Mouse (Mus musculus): Measurements from ENCODE around the gene Kbtbd12.

Gene Kbtbd12

DNA sequence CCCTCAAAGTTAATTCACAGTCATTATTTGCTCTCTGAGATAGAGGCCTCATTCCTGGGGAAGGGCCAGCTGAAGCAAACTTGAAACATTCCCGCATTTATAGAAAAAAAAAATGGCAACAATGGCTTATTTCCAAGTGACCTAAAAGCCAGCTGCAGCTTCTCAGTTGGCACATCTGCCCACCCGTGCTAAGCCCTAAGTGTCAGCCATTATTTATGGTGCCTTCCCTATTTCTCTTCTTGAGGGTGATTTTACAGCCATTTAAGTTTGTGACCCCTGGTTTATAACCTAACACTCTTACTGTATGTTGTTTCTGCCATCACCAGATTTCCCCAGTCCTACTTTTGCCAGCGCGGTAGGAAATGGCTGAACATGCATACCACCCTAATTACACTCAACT, 11.3 kb downstream of the Kbtbd12 start:
- no peak for DNase-seq

DNA sequence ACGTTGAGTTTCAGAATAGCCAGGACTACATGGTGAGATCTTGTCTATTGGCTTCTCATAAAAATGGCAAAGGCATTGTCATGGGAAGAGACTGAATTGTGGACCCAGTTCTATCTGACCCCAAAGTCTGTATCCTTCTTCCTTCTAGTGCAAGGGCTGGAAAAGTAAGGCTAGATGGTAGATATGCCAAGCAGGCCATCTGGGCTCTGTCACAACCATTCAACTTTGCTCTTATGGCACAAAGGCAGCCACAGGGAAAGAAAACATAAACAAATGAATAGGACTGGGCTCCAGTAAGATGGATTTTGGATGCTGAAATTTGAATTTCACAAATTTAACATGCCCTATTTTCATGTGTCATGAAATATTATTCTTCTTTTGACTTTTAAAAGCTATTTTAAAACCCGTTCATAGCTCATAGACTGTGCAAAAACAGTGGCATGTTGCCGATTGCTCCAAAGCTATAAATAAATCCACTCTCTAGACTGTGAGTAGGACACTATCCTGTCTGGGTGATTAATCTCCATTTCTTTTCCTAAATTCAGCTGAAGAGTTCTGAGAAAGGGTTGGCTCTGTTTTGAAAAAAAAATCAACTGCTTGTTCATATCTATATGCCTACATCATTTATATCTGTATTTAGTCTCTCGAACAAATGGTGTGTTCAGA, 15.8 kb downstream of the Kbtbd12 start:
- no peak for DNase-seq

DNA sequence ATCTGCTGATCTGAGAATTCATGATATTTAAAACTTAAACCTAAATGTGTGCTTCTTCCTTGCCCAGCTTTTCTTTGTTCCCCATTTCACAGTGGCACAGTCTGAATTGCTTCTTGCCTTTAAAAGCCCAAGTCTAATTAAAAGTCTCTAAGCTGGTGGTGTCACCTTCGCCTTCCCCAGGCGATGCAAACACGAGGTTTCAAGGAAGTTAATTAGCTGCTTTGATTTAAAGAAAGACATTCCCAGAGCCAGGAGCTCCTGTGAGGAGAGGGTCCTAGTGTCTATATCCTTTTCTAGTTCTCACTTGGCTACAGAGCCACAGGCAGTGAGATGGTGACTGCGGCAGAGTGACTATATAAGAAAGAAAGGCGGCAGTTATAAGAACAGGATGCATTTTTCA, 18.2 kb downstream of the Kbtbd12 start:
- DNase-seq: no peak

DNA sequence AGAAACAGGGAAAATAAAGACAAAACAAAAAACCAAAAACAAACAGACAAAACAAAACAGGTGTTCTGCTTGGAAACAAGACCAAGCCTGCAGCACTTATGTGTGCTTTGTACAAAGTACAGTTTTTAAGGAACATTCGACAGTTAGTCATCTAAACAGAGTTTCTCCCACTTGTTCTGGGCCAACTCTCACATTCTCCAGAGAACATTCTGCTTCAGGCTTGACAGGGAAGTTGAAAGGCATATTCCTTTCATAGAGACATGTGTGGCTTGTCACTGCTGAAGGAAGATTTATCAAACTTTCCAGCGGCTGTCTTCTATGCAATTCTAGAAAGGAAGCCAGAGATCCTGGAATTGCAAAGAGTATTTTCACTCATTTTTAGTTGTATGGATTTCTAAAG, 22.4 kb downstream of the Kbtbd12 start:
- DNase-seq: no peak

DNA sequence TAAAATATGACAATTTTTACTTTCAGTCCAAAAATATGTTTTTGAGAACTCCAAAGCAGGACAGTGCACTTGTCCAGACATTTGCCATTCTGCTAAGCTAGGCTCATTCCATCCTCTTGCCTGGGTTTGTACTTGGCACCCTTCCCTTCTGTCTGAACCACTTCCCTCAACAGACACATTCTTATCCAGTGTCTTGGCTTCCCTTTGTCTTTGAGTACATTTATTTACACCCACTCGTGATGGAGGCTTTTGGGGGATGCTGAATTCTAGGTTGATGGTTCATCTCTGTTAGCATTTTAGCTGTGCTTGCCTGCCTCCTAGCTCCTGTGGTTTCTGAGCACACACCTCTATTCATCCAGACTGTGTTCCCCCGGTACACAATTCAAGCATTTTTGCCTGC, 31.3 kb downstream of the Kbtbd12 start:
- no peak for DNase-seq

DNA sequence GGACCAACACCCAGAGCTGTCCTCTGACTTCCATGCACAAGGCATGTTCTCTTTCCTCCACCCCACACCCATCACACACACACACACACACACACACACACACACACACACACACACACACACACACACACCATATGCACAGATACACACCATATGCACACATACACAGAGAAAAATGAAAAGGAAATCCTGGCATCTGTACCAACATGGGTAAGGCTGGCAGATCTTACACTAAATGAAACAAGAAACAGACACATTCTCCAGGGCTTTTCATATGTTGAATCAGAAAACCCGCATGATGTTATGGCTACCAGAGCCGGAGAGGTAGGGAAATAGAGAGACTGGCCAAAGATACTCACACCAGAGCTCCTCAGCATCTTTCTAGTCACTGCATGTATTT, 32.0 kb downstream of the Kbtbd12 start:
- no peak for DNase-seq

DNA sequence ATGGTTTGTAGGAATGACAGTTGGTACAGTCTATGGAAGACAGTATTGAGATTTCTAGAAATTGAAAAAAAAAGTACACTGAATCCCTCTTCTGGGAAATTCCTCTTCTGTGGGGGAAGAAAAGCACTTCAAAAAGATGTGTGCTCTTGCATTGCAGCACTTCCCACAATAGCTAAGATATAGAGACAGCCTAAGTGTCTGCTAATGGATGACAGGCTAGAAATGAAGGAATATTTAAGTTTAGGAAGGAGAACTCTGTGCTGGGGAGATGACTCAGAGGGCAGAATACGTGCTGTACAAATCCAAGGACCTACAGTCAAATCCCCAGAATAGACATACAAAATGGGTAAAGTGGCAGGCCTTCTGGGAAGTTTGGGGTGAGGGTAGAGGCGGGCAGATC, 32.5 kb downstream of the Kbtbd12 start:
- no peak for DNase-seq

DNA sequence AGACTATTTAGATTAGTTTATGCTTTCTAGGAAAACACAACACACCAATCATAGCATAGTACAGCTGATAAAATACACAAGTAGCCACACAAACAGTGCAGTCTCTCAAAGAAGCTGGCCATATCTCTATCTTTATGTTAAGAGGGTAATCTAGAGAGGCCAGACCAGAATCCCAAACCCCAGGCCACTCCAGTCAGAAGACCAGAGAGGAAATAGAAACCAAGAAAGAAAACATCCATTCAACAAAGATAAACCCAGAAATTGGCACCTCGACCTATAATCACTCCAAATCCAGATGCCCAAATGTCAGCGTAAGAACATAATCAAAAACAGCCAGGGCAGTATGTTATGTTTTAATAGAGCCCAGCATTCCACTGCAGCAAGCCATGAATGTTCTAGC, 41.6 kb downstream of the Kbtbd12 start:
- DNase-seq: no peak

DNA sequence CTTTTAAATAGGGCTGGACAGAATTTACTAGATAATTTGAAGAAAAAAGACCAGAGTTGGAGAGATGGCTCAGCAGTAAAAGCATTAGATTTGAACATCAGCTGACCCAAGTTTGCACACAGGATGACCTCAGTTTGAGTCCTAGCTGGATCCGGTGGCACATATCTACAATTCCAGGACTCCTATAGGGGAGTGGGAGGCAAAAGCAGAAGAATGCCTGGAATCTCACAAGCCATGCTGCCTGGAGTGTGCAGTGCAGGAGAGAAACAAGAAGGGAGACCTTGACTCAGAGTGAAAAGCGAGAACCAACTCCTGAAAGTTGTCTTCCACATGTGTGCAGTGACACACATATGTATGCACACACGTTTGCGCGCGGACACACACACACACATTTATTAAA, 45.4 kb downstream of the Kbtbd12 start:
- peak in 1 of 2 experiments; percentile 16 for DNase-seq

DNA sequence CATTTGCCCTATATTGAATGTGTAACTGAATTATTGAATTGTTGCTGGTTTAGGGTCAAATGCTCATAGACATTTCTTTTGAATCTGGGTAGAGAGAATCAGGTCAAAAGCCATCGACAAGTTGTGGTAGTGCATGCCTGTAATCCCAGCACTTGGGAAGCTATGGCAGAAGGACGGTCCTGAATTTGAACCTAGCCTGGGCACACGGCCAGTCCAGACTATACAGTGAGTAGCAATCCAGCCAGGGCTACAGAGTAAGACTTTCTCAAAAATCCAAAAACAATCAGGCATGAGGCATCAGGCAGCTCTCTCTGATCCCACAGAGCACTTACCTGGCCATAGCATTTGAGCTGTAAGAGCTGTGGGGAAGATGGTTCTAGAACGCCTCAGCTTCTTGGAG, 47.5 kb downstream of the Kbtbd12 start:
- no peak for DNase-seq

DNA sequence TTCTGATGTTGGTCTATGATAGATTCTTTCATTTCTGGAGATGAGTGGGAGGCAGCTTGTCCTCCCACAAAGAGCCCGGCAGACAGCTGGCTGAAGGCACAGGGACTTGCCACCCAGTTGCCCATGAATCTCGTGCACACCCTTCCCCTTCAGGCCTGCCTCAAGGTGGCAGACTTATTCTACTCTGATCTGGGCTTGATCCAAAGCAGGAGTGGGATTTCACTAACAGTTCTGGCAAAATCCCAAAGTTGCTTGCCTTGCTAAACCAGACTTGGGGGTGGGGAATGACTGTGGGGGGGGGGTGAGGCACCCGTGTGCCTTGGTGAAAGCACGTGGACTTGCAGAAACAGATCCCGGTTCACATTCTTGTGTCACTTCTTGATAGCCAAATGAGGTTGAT, 48.2 kb downstream of the Kbtbd12 start:
- peak; percentile 51 to 68 for DNase-seq

DNA sequence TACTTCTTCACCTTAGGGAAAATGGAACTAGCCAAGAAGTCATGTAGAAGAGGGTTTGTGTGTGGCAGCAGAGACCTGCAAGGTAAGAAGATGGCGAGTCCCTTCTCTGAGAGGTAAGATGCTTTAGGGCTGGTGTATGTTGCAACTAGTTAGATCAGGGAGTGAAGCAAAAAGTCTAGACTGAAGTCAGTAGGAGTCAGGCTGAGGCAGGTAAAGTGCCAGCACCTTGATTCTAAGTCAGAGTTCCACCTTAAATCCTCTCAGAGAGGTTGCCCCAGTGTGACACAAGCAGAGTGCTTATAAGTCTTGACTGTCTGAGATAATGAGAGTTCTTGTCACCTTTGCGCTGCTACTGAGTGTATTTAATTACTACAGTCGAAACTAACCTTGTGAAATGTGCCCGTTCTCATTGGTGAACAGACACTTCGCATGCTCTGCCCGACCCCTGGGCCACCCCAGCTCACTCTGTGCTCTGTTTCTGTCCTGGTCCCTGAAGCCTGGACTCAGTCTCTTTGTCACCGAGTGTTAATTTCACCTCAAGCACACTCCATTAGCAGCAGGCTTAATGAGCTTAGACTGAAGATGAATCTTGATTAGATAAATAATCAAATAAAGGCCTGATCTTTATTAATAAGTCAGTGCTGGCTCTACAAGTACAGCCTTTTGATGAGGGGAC, 49.0 kb downstream of the Kbtbd12 start:
- no peak for DNase-seq

DNA sequence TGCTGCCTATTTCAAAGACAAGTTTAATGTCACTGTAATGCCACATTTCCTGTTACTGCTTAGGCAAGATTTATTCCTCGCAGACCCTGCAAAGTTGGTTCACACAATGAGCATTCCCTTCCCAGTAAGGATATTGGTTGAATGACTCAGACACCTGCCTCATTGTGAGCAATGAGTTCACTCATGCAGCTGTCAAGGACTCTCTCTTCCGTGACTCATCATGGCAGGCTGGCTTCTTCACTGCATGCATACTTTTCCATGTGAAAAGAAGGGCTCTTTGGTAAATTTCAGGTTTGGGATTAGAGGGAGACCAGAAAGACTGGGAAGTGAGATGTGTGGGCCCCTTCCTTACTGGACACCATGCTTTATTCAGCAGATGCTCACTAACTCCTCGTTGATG, 50.7 kb downstream of the Kbtbd12 start:
- no peak for DNase-seq

DNA sequence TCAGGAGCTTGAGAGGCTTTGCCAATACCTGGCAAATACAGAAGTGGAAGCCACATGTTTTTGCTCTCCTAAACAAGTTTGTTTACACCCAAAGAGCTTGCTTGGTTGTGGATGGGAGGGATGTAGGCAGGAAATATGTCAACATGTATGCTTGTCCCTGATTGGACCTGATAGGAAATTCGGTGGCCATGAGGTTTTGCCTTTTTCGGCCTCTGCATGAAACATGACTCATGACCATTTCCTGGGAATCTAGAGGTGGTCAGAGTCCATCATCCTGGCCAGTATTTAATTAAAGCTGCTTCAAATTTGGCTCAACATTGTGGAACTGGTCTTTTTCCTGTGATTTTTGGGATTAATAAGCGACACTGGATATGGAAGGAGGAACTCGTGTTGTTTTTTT, 53.8 kb downstream of the Kbtbd12 start:
- no peak for DNase-seq

DNA sequence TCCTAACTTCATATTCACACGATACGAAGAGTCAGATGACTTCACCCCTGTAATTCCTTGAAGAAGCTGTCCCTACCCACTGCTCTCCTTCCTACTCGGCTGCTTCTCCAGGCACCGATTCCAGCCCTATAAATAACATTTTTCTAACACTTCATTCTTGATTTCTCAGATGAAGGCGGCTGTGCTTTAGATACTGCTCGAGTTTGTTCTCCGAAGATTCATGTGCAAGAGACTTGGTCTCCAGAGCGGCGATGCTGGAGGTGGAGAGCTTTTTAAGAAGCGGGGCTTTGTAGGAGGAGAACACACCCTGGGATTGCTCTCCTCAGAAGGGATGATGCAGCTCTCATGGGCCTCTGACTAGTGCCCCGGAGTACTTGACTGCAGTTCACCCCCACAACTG, 61.3 kb downstream of the Kbtbd12 start:
- no peak for DNase-seq

DNA sequence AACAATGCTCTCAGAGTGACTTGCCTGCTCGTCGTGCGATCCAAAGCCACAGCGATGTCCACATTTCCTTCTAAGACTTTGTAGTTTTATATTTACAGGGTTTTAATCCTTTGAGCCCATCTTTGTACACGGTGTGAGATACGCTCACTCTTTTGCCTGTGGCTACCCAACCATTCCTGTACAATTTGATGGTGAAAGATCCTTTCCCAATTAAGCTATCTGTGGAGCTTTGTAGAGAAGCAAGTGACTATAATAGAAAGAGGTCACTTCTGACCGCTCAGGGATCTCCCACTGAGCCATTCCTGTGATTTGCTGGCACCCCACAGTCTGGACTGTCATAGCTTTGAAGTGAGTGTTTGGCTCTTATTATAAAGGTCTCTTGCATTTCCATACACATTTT, 71.1 kb downstream of the Kbtbd12 start:
- no peak for DNase-seq

DNA sequence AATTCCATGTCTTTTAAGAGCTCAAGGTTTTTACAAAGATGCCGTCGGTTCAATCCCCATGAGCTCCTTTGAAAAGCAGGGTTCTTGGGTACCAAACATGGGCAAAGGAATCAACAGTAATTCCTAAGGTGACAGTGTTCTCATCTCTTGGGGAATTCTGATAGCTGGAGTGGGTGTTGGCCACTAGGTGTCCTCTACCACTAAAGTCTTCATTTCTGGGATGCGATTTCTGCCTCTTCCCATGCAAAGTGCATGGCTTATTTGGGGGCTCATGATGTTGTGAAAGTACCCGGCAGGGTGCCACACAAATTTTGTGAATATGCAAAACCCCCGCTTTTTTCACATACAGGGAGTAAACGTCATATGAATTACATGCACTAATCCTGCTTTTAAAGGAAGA, 72.7 kb downstream of the Kbtbd12 start:
- peak in 1 of 2 experiments; percentile 40 for DNase-seq

DNA sequence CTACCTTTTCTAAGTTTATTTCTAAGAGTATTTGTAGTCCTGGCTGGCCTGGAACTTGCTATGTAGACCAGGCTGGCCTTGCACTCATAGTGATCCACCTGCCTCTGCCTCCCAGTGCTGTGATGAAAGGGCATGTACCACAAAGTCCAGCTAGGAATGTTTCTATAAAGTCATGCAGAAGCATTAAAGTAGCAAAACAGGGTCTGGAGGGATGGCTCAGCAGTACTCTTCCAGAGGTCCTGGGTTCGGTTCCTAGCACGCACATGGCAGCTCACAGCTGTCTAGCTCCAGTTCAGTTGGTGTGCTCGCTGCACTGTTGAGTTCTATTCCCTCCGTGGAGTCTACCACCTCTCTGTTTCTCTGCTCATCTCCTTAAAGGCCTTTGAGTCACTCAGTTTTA, 77.6 kb downstream of the Kbtbd12 start:
- no peak for DNase-seq

DNA sequence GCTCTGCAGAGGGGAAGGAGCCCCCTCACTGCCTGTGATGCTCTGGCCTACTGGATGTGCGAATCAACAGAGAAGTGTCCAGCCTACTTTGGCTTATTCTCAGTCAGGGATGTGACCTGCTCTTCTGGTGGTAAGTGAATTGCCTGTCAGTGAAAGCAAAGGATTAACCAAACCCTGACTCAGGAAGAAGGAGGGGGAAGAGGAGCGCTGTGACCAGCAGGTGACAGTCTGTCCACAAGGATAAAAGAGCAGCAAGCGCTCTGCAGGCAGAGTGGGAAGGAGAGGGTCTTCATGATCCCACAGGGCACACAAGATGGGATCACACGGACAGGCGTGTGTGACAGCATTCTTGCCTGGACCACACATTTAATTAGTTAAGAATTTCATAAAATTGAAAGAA, 78.1 kb downstream of the Kbtbd12 start:
- peak; percentile 10 to 32 for DNase-seq

DNA sequence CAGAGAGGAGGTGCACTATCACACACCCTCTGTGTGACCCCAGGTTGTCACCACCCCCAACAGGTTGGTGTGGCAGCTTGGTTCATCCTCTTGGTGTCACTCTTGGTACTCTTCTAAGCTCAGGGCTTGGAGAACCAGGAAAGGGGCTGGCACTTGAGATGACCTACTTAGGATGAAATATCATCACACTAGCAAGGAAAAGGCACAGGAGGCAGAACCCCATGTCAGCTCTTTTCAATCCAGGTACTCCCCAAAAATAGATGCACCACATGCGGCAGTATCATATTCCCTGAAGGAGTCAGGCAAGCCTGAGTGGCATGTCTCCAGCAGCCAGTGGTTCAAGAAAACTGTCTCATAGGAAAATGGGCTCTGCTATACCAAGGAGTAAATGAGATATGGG, 79.7 kb downstream of the Kbtbd12 start:
- no peak for DNase-seq

DNA sequence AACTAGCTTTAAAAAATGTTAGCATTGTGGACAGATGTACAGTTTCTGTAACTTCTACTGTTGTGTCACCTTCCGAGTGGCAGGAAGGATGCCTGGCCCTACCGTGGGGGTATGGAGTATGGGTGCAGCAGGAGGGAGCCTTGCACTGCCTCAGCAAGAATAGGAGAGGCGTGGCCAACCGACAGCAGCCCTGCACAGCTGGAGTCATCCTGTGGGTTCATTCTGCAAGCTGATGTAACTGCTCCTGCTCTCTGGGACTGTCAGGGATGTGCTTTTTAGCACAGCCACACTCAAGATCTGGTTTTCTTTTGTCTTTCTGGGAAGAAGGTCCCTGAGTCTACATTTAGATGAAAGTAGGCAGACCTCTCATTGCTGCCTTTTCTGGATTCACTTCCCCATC, 80.2 kb downstream of the Kbtbd12 start:
- no peak for DNase-seq

DNA sequence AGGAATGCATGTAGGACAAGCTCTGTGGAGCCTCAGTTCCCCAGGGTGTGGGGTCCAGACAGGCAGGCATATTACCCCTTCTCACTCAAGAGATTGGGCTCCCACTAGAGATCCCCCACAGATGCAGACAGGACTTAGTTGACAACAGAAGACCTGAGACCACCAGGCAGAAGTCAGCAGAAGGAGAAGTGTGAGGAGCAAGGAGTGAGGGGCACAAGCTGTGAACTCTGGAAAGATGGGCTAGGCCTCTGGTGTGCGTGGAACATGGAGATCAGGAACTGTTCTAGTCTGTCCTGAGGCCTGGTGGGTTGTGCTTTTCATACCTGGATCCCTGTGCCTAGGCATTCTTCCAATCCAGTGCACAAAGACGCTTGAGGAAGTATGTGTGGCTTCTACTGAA, 87.8 kb downstream of the Kbtbd12 start:
- no peak for DNase-seq

DNA sequence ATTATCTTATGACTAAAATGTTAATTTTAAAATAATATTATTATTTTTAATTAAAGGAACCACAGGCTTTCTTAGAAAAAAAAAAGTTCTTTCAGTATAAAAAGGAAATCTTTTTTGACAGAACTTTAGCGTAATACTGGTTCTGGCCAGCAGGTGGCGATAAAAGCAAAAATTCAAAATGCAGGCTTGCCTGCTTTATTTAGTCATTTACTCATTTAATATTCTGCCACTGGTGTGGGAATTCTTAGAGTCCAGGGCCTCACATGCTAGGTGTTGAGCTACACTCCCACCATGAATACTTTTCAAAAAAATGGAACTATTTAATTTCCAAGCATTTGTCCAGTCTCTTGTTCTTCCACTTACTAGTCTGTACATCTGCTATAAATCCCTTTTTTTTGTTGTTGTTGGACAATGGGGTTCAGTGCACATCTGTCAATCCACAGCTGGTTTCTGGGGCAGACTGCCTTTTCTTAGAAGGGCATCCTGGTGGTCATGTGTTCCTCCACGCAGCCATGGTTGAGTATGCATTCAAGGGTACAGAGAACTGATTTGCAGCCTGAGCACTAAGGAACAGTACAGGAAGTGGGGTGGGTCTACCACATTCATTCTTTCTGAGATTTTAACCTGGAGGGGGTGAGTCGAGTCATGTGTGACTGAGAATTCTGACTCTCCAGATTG, 88.5 kb downstream of the Kbtbd12 start:
- DNase-seq: peak; percentile 77 to 81

DNA sequence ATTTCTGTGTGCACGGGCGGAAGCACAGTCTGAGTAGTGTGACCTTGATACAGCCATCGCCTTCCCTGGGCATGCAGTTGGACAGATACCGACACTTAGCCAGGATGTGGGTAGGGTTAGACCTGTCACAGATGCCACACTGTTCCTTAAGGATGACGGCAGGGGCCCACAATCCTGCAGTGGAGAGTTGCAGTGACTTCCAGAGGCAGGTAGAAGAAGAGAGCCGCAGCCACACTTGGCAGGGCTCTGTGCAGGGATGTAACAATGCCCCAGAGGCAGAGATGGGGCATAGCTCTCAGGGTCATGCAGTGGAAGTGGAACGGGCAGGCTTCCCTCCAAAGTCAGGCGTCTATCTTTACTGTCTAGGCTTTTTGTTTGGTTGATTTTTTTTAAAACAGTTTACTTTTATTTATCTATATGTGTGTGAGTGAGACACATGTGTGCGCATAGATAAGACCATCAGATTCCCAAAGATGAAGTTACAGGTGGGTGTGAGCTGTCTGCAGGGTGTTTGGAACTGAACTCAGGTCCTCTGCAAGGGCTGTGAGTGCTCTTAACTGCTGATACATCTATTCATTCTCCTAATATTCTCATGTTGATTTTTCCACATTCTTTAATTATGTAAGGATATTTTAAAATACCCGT, 89.2 kb downstream of the Kbtbd12 start:
- DNase-seq: no peak
